Mouse (Mus musculus) adrenal gland, adult 2 months (tissue): ENCODE measurements at regions not wholly inside any gene's neighbourhood (a gene's known extent, or its start where the extent isn't known, plus 50 kb on each side); places are given as distances from the start of the nearest gene placed in this dataset.
"Not testable (repeated sequence)": the region's sequence is repeated elsewhere in the genome, so short reads cannot be mapped to it uniquely, and the experiment has no call there.

Source experiments
- DNase-seq: peaks from one replicate; pipeline ENCODE4 v3.0.0; 2021

- DNase-seq = no peak
These were observed 1752.1 kb upstream of the Cntnap5a start for GRCm38 (mm10) chr1:113932492-113932891.

GRCm38 (mm10) chr1:113958016-113958751, 1726.4 kb upstream of the Cntnap5a start:
- DNase-seq = no peak

GRCm38 (mm10) chr1:113959267-113959666, 1725.3 kb upstream of the Cntnap5a start:
- not testable (repeated sequence) for DNase-seq

- DNase-seq = not testable (repeated sequence)
These were observed 1720.6 kb upstream of the Cntnap5a start for GRCm38 (mm10) chr1:113963931-113964330.

GRCm38 (mm10) chr1:113964431-113964830, 1720.1 kb upstream of the Cntnap5a start:
- DNase-seq = no peak

- DNase-seq = no peak
These were observed 1713.9 kb upstream of the Cntnap5a start for GRCm38 (mm10) chr1:113970617-113971016.

- peak; percentile 80 for DNase-seq
These were observed 1704.4 kb upstream of the Cntnap5a start for GRCm38 (mm10) chr1:113980111-113980510.

GRCm38 (mm10) chr1:113989676-113990296, 1694.8 kb upstream of the Cntnap5a start:
- DNase-seq = no peak

- DNase-seq = no peak
These were observed 1692.1 kb upstream of the Cntnap5a start for GRCm38 (mm10) chr1:113992488-113992887.

- no peak for DNase-seq
These were observed 1646.7 kb upstream of the Cntnap5a start for GRCm38 (mm10) chr1:114037877-114038276.

GRCm38 (mm10) chr1:114039383-114039782, 1645.2 kb upstream of the Cntnap5a start:
- peak; percentile 78 for DNase-seq

- DNase-seq = no peak
These were observed 1621.5 kb upstream of the Cntnap5a start for GRCm38 (mm10) chr1:114063097-114063496.

- no peak for DNase-seq
These were observed 1610.0 kb upstream of the Cntnap5a start for GRCm38 (mm10) chr1:114074506-114074905.
